Mouse (Mus musculus): ENCODE data around the gene Vmn2r13. TPM values are rescaled to one million over a fixed set of nuclear protein-coding genes. Genes with fewer than 3 reads are reported as not detected.
A peak's percentile ranks its signal among the peaks of the same experiment; 100 is the strongest.
"Not testable (repeated sequence)": the region's sequence is repeated elsewhere in the genome, so short reads cannot be mapped to it uniquely, and the experiment has no call there.

Gene Vmn2r13
- polyA plus RNA-seq (2012; rRNA removed): not detected in 2 replicates

DNA sequence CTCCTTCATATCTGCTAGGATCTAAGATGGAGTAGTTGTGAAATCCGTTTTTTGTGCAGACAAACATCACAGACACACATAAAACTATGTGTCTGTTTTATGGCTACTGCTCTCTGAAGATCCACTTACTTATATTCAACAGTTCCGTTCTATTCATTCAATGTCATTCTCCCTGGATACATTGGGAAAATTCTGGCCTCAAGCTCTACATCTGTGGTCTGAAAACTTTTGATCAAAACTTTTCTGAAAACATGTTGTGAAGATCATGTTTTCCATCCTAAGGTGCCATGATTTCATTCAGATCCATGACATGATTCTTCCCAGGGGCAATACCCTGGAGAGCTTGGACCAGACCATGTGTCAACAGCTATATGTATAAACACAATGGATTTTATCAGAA, at the start of gene Vmn2r13:
TSS of gene Vmn2r13 (minus strand) at position 101 of the 400 bp plus-strand sequence.
- not testable (repeated sequence) for H3K4me1 ChIP-seq (ENCODE audit: control insufficient read depth, insufficient read depth, low read length); H3K4me3 ChIP-seq (ENCODE audit: insufficient read depth, low read depth, low read length); H3K36me3 ChIP-seq (ENCODE audit: control insufficient read depth, insufficient read depth, low read length); DNase-seq; H3K27ac ChIP-seq (ENCODE audit: insufficient read depth, low read depth, low read length); H3K27me3 ChIP-seq (replicated peaks; ENCODE audit: control insufficient read depth, insufficient read depth, low read length)
- WGBS: 50% methylated on average over 2 of the region's 2 CpGs

DNA sequence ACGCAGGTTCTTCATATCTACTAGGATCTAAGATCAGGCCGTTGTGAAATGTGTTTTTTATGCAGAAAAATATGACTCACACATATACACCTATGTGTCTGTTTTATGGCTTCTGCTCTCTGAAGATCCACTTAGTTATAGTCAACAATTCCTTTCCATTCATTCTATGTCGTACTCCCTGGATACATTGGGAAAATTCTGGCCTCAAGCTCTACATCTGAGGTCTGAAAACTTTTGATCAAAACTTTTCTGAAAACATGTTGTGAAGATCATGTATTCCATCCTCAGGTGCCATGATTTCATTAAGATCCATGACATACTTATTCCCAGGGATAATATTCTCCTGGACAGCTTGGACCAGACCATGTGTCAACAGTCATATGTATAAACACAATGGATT, 32.6 kb upstream of the Vmn2r13 start, which contains the start of gene Vmn2r14:
TSS of gene Vmn2r14 (minus strand) at position 101 of the 400 bp plus-strand sequence.
- no peak for DNase-seq
- Histone ChIP-seq H3K27me3 (replicated peaks; ENCODE audit: control insufficient read depth, insufficient read depth, low read length) (no peaks in the 10 kb centered on the region), H3K27ac (ENCODE audit: insufficient read depth, low read depth, low read length) (no peak within 1 kb of the TSS), H3K36me3 (ENCODE audit: control insufficient read depth, insufficient read depth, low read length) (no peaks in the 10 kb centered on the region), H3K4me3 (ENCODE audit: insufficient read depth, low read depth, low read length) (no peak within 1 kb of the TSS), H3K4me1 (ENCODE audit: control insufficient read depth, insufficient read depth, low read length) (no peaks in the 10 kb centered on the region)
- TF ChIP-seq CTCF (conservative IDR thresholded peaks at IDR 0.05; ENCODE audit: insufficient read depth, insufficient read length, low read depth, low read length) (no peak), POLR2A (IDR thresholded peaks at IDR 0.05; ENCODE audit: low read depth, low read length) (no peak)
- 64% methylated on average over 3 of the region's 3 CpGs for WGBS

DNA sequence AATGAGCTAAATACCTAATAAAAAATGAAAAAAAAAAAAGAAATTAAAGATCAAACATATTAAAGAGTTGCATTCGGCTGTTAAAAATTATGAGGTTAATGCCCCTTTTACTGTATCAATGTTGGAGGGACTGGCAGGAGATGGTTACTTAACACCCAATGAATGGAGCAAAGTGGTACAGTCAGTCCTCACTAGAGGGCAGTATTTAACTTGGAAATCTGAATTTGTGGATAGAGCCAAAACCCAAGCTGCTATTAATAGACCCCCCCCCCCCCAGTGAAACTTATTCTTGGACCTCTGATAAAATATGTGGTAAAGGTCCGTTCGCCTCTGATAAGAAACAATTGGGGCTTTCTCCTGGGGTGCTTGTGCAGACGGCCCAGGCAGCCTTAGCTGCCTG, 25.1 kb downstream of the Vmn2r13 start:
- not testable (repeated sequence) for H3K27me3 ChIP-seq (replicated peaks; ENCODE audit: control insufficient read depth, insufficient read depth, low read length); H3K27ac ChIP-seq (ENCODE audit: insufficient read depth, low read depth, low read length); H3K4me3 ChIP-seq (ENCODE audit: insufficient read depth, low read depth, low read length); H3K36me3 ChIP-seq (ENCODE audit: control insufficient read depth, insufficient read depth, low read length); H3K4me1 ChIP-seq (ENCODE audit: control insufficient read depth, insufficient read depth, low read length)
- DNase-seq: peak; percentile 8
- 84% methylated on average over 4 of the region's 4 CpGs for WGBS

DNA sequence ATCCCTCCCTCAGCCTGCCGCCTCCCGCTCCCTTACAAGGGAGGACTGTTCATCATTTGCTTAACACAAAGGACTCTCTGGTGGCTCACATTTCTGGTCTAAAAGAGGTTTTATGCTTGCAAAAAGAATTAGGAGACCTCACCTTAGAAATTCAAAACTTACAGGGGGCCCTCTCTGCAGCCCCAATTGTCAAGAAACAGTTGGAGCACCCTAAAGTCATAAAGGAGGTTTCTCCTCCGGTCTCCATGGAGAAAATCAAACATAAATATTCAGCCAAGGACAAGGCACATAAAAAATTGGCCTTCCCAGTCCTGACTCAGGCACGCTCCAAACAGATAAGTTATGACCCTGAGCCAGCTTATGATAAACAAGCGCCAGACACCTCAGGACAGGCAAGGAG, 31.9 kb downstream of the Vmn2r13 start:
- no peak for TF ChIP-seq CTCF (conservative IDR thresholded peaks at IDR 0.05; ENCODE audit: insufficient read depth, insufficient read length, low read depth, low read length)
- TF ChIP-seq POLR2A (IDR thresholded peaks at IDR 0.05; ENCODE audit: low read depth, low read length): no peak
- 81% methylated on average over 5 of the region's 5 CpGs for WGBS
- Histone ChIP-seq H3K4me3 (ENCODE audit: insufficient read depth, low read depth, low read length) (no peak overlapping the region), H3K27ac (ENCODE audit: insufficient read depth, low read depth, low read length) (no peak overlapping the region), H3K4me1 (ENCODE audit: control insufficient read depth, insufficient read depth, low read length) (no peaks in the 10 kb centered on the region), H3K36me3 (ENCODE audit: control insufficient read depth, insufficient read depth, low read length) (no peaks in the 10 kb centered on the region), H3K27me3 (replicated peaks; ENCODE audit: control insufficient read depth, insufficient read depth, low read length) (no peaks in the 10 kb centered on the region)
- no peak for DNase-seq

DNA sequence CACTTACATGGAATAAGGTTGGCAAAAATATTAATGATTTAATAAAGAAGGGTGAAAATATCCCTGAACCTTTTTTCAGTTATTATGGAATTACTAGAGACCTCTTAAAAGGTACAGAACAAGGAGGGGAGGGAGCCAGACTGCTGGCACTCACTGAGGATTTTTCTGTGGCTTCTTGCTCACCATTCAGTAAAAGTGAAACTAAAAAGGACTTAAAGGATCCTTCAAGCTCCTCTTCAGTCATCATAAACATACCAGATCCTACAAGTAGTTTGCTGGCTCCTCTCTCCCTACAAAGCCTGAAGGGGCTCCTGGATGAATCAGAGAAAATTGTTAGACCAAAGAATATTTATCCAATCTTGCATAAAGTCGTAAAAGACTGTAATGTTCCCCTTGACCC, 32.4 kb downstream of the Vmn2r13 start:
- H3K4me1 ChIP-seq (ENCODE audit: control insufficient read depth, insufficient read depth, low read length); DNase-seq; H3K27ac ChIP-seq (ENCODE audit: insufficient read depth, low read depth, low read length); H3K4me3 ChIP-seq (ENCODE audit: insufficient read depth, low read depth, low read length); H3K36me3 ChIP-seq (ENCODE audit: control insufficient read depth, insufficient read depth, low read length); H3K27me3 ChIP-seq (replicated peaks; ENCODE audit: control insufficient read depth, insufficient read depth, low read length): not testable (repeated sequence)
- 73% methylated on average over 1 of the region's 1 CpGs for WGBS

DNA sequence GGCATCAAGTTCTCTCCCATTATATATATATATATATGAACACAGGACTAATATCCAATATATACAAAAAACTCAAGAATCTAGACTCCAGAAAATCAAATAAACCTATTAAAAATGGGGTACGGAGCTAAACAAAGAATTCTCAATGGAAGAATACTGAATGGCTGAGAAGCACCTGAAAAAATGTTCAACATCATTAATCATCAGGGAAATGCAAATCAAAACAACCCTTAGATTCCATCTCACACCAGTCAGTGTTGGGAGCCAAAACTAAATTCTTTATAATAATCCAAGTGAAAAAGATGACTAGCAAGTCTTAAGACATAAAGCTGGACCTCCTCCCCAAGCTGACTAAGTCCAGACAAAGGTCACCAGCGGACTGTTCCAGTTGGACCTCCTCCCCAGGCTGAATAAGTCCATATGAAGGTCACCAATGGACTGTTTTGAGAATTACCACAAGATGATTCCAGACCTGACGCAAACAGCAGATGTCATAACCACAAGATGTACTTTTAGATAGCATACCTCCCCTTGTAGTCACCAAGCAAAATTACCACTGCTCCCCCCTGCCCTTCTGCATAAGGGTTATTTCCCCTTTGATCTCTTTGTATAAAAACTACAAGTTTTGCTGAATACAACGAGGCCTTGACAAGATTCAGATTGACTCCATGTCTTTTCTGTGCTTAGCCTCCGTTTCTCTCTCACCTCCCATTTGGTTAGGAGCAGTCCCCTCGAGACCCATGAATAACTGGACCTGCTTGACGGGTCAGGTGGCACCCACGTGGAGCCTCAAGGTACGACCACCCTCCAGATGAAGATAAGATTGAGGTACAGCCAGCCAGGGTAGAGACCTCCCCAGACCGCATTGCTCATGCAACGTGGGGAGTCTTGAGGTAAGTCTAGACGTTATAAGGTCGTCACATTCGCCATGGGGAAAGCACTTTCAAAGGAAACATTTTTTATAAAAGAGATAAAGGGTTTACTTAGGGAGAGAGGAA, 33.2 kb downstream of the Vmn2r13 start:
- not testable (repeated sequence) for H3K4me1 ChIP-seq (ENCODE audit: control insufficient read depth, insufficient read depth, low read length); DNase-seq; H3K27ac ChIP-seq (ENCODE audit: insufficient read depth, low read depth, low read length); H3K36me3 ChIP-seq (ENCODE audit: control insufficient read depth, insufficient read depth, low read length); H3K4me3 ChIP-seq (ENCODE audit: insufficient read depth, low read depth, low read length); H3K27me3 ChIP-seq (replicated peaks; ENCODE audit: control insufficient read depth, insufficient read depth, low read length)
- 71% methylated on average over 14 of the region's 14 CpGs for WGBS

DNA sequence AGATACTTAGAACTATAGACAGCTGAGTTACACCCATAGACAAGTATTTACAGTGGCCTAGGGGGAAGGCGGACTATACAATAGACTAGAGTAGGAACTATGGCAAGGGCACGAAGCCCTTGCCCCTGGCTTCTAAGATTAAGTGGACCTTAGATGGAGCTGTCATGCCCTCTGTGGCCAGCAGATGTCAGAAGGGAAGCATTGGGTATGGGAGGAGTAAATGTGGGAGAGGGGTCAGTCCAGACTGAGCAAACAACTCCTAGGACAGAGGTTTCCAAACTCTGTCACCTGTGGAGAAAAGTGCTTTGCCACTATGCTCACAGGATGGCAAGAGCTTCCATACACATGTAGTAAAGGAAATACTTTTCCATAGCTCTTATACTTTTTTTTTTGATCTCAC, 52.5 kb downstream of the Vmn2r13 start:
- TF ChIP-seq CTCF (conservative IDR thresholded peaks at IDR 0.05; ENCODE audit: insufficient read depth, insufficient read length, low read depth, low read length) (0 out of 2 replicates have a peak, but pooled peaks have one; percentile 10), POLR2A (IDR thresholded peaks at IDR 0.05; ENCODE audit: low read depth, low read length) (no peak)
- no peaks in the 10 kb centered on the region; the same call in 1 of the 2 replicates for H3K27me3 ChIP-seq (replicated peaks; ENCODE audit: control insufficient read depth, insufficient read depth, low read length)
- no peak overlapping the region for H3K4me3 ChIP-seq (ENCODE audit: insufficient read depth, low read depth, low read length)
- DNase-seq: no peak
- 73% methylated on average over 2 of the region's 2 CpGs for WGBS
- no peak overlapping the region for H3K27ac ChIP-seq (ENCODE audit: insufficient read depth, low read depth, low read length)
- no peaks in the 10 kb centered on the region for H3K36me3 ChIP-seq (ENCODE audit: control insufficient read depth, insufficient read depth, low read length)
- H3K4me1 ChIP-seq (ENCODE audit: control insufficient read depth, insufficient read depth, low read length): no peaks in the 10 kb centered on the region
